Mouse (Mus musculus): ENCODE measurements at regions not wholly inside any gene's neighbourhood (a gene's known extent, or its start where the extent isn't known, plus 50 kb on each side); places are given as distances from the start of the nearest gene placed in this dataset.

- Histone ChIP-seq H3K36me3 (ENCODE audit: control insufficient read depth, insufficient read depth, low read length) (no peaks in the 10 kb centered on the region), H3K9me3 (ENCODE audit: control insufficient read depth, low read length) (no peaks in the 10 kb centered on the region), H3K4me1 (replicated peaks; ENCODE audit: control insufficient read depth, insufficient read depth) (no peaks in the 10 kb centered on the region), H3K27me3 (ENCODE audit: control insufficient read depth, insufficient read depth, low read length) (no peaks in the 10 kb centered on the region), H3K27ac (replicated peaks) (no peak overlapping the region), H3K9ac (ENCODE audit: low read length) (no peak overlapping the region), H3K4me2 (replicated peaks; ENCODE audit: low read depth) (no peak overlapping the region), H3K4me3 (ENCODE audit: low read depth, low read length) (no peak overlapping the region)
- DNase-seq (ENCODE audit: low spot score) (no peak), ATAC-seq (ENCODE audit: low FRiP score, low TSS enrichment) (no peak)
- 86% methylated on average over 6 of the region's 6 CpGs for WGBS
- TF ChIP-seq EP300 (optimal IDR thresholded peaks at IDR 0.05), result no peak
- TF ChIP-seq CTCF (IDR thresholded peaks at IDR 0.05; ENCODE audit: low read depth), result no peak
Observed at GRCm38 (mm10) chr7:73294399-73294798, 80.9 kb upstream of the Rgma start.

GRCm38 (mm10) chr7:73302501-73302900, 72.8 kb upstream of the Rgma start:
- Histone ChIP-seq H3K9ac (ENCODE audit: low read length) (no peak overlapping the region), H3K4me2 (replicated peaks; ENCODE audit: low read depth) (no peak overlapping the region), H3K9me3 (ENCODE audit: control insufficient read depth, low read length) (no peaks in the 10 kb centered on the region), H3K4me3 (ENCODE audit: low read depth, low read length) (no peak overlapping the region), H3K27me3 (ENCODE audit: control insufficient read depth, insufficient read depth, low read length) (no peaks in the 10 kb centered on the region), H3K27ac (replicated peaks) (no peak overlapping the region), H3K36me3 (ENCODE audit: control insufficient read depth, insufficient read depth, low read length) (no peaks in the 10 kb centered on the region), H3K4me1 (replicated peaks; ENCODE audit: control insufficient read depth, insufficient read depth) (no peaks in the 10 kb centered on the region)
- ATAC-seq (ENCODE audit: low FRiP score, low TSS enrichment), result no peak
- WGBS, result 80% methylated on average over 3 of the region's 3 CpGs
- TF ChIP-seq EP300 (optimal IDR thresholded peaks at IDR 0.05), result no peak
- no peak for TF ChIP-seq CTCF (IDR thresholded peaks at IDR 0.05; ENCODE audit: low read depth)
- DNase-seq (ENCODE audit: low spot score), result no peak

- Histone ChIP-seq H3K4me2 (replicated peaks; ENCODE audit: low read depth) (no peak overlapping the region), H3K4me3 (ENCODE audit: low read depth, low read length) (no peak overlapping the region), H3K4me1 (replicated peaks; ENCODE audit: control insufficient read depth, insufficient read depth) (no peaks in the 10 kb centered on the region), H3K9me3 (ENCODE audit: control insufficient read depth, low read length) (no peaks in the 10 kb centered on the region), H3K9ac (ENCODE audit: low read length) (no peak overlapping the region), H3K36me3 (ENCODE audit: control insufficient read depth, insufficient read depth, low read length) (no peaks in the 10 kb centered on the region), H3K27ac (replicated peaks) (no peak overlapping the region), H3K27me3 (ENCODE audit: control insufficient read depth, insufficient read depth, low read length) (no peaks in the 10 kb centered on the region)
- 63% methylated on average over 9 of the region's 9 CpGs for WGBS
- DNase-seq (ENCODE audit: low spot score), result no peak
- no peak for ATAC-seq (ENCODE audit: low FRiP score, low TSS enrichment)
- TF ChIP-seq CTCF (IDR thresholded peaks at IDR 0.05; ENCODE audit: low read depth) (no peak), EP300 (optimal IDR thresholded peaks at IDR 0.05) (no peak)
Observed at GRCm38 (mm10) chr7:73303818-73304217, 71.5 kb upstream of the Rgma start.

GRCm38 (mm10) chr7:73304799-73305198, 70.5 kb upstream of the Rgma start:
- H3K9ac ChIP-seq (ENCODE audit: low read length), result no peak overlapping the region
- 43% methylated on average over 9 of the region's 9 CpGs for WGBS
- TF ChIP-seq CTCF (IDR thresholded peaks at IDR 0.05; ENCODE audit: low read depth), result no peak
- TF ChIP-seq EP300 (optimal IDR thresholded peaks at IDR 0.05), result no peak

GRCm38 (mm10) chr7:73305286-73305975, 69.9 kb upstream of the Rgma start:
- no peak for TF ChIP-seq CTCF (IDR thresholded peaks at IDR 0.05; ENCODE audit: low read depth)
- TF ChIP-seq EP300 (optimal IDR thresholded peaks at IDR 0.05), result no peak

More at GRCm38 (mm10) chr7:73304799-73305198, 70.5 kb upstream of the Rgma start:
- Histone ChIP-seq H3K4me2 (replicated peaks; ENCODE audit: low read depth) (no peak overlapping the region), H3K36me3 (ENCODE audit: control insufficient read depth, insufficient read depth, low read length) (no peaks in the 10 kb centered on the region), H3K4me3 (ENCODE audit: low read depth, low read length) (no peak overlapping the region), H3K4me1 (replicated peaks; ENCODE audit: control insufficient read depth, insufficient read depth) (no peaks in the 10 kb centered on the region), H3K27ac (replicated peaks) (no peak overlapping the region), H3K9me3 (ENCODE audit: control insufficient read depth, low read length) (no peaks in the 10 kb centered on the region), H3K27me3 (ENCODE audit: control insufficient read depth, insufficient read depth, low read length) (no peaks in the 10 kb centered on the region)
- no peak for DNase-seq (ENCODE audit: low spot score)
- no peak for ATAC-seq (ENCODE audit: low FRiP score, low TSS enrichment)

GRCm38 (mm10) chr7:73306296-73306695, 69.0 kb upstream of the Rgma start:
- no peaks in the 10 kb centered on the region for H3K27me3 ChIP-seq (ENCODE audit: control insufficient read depth, insufficient read depth, low read length)
- no peak for TF ChIP-seq EP300 (optimal IDR thresholded peaks at IDR 0.05)
- TF ChIP-seq CTCF (IDR thresholded peaks at IDR 0.05; ENCODE audit: low read depth), result no peak
- no peaks in the 10 kb centered on the region for H3K36me3 ChIP-seq (ENCODE audit: control insufficient read depth, insufficient read depth, low read length)
- no peaks in the 10 kb centered on the region for H3K9me3 ChIP-seq (ENCODE audit: control insufficient read depth, low read length)
- WGBS, result 68% methylated on average over 6 of the region's 6 CpGs
- H3K4me1 ChIP-seq (replicated peaks; ENCODE audit: control insufficient read depth, insufficient read depth), result no peaks in the 10 kb centered on the region
- ATAC-seq (ENCODE audit: low FRiP score, low TSS enrichment), result no peak
- no peak overlapping the region for H3K27ac ChIP-seq (replicated peaks)
- no peak for DNase-seq (ENCODE audit: low spot score)
- no peak overlapping the region for H3K4me2 ChIP-seq (replicated peaks; ENCODE audit: low read depth)
- no peak overlapping the region for H3K4me3 ChIP-seq (ENCODE audit: low read depth, low read length)
- no peak overlapping the region for H3K9ac ChIP-seq (ENCODE audit: low read length)

More at GRCm38 (mm10) chr7:73305286-73305975, 69.9 kb upstream of the Rgma start:
- H3K27ac ChIP-seq (replicated peaks), result no peak overlapping the region
- H3K9me3 ChIP-seq (ENCODE audit: control insufficient read depth, low read length), result no peaks in the 10 kb centered on the region
- H3K27me3 ChIP-seq (ENCODE audit: control insufficient read depth, insufficient read depth, low read length), result no peaks in the 10 kb centered on the region
- no peaks in the 10 kb centered on the region for H3K4me1 ChIP-seq (replicated peaks; ENCODE audit: control insufficient read depth, insufficient read depth)
- DNase-seq (ENCODE audit: low spot score), result no peak
- 26% methylated on average over 14 of the region's 14 CpGs for WGBS
- no peak overlapping the region; the same call in 1 of the 2 replicates for H3K4me2 ChIP-seq (replicated peaks; ENCODE audit: low read depth)
- H3K4me3 ChIP-seq (ENCODE audit: low read depth, low read length), result no peak overlapping the region
- ATAC-seq (ENCODE audit: low FRiP score, low TSS enrichment), result no peak
- no peaks in the 10 kb centered on the region for H3K36me3 ChIP-seq (ENCODE audit: control insufficient read depth, insufficient read depth, low read length)
- H3K9ac ChIP-seq (ENCODE audit: low read length), result no peak overlapping the region
